Mouse (Mus musculus) CD8-positive naive resting alpha-beta T cell, adult 2 months (primary cell): ENCODE data around the gene 4930590J08Rik.

Experiments
- DNase-seq, 2 experiments: peaks; one replicate each; pipeline ENCODE4 v3.0.0; 2022; ENCODE audit warnings: low read depth in 2 of 2, low spot score in 2 of 2

4930590J08Rik gene

DNA sequence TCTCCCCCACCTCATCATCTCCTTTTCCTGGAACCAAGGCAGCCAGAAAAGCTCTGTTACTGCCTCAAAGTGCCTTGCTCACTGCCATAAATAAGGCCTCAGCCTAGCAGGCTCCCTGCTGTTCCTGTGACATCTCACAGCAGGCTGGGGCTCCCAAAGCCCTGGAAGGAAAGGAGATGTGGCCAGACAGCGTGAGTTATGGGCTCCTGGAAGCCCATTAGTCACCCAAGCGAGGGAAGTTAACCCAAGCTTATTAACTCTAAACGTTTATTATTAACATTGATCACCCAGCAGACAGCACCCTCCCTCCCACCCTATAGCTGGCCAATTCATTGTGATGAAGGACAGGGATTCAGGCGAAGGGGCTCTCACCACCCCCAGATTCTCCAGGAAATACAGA, 60.8 kb downstream of the 4930590J08Rik start:
- DNase-seq = no peak

DNA sequence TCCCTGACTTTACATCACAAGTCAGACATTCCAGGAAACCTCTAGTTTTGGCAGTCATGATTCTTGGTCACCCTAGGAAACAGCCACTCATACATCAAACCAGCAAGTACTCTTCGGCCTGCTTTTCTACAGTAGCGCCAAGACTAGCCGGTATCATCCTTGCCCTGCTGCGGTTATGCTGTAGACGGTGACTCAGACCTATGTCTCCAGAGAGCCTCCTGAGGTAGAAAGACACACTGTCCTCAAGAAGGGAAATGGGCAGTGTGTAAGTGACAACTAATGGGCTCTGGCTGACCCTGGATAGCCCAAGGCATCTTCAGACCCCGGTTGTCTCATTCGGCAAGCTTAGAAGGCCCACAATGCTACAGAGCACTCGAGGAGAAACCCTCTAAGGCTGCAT, 62.5 kb downstream of the 4930590J08Rik start:
- no peak for DNase-seq

DNA sequence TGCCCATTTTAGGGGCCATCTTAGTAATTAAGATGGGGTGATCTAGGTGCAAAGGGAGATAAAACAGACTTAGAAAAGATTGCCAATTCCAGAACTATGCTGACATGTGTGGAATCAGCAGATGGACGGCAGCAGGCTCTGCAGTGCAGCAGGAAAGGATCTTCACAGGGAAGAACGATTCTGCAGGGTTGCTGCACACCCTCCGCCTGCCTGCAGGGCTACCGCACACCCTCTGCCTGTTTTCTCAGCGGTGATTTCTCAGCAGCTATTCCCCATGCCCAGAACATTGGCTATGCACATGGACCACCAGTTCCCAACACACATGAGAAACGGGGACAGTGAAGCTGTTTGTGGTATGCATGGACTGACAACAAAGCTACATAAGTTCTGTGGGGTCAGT, 63.4 kb downstream of the 4930590J08Rik start:
- no peak for DNase-seq

DNA sequence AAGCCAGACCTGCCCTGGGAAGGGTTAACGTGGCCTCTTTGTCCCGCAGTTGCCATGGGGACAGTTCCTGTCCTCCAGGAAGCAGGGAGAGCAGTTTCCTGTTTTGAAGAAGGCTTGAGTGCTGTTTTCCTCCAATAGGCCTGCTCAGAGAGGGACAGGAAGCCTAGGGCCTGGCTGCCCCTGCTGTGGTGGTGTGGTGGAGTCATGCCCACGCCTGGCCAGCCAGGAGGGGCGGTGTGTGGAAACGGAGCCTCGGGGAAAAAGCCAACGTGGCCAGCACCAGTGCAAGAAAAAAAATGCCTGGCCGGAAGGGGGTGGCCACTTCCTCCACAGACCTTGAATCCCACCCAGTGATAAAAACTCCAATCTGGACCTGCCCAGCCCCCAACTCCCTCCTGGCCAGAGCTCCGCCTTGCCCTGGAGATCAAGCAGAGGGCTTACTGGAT, 69.6 kb downstream of the 4930590J08Rik start:
- no peak for DNase-seq

DNA sequence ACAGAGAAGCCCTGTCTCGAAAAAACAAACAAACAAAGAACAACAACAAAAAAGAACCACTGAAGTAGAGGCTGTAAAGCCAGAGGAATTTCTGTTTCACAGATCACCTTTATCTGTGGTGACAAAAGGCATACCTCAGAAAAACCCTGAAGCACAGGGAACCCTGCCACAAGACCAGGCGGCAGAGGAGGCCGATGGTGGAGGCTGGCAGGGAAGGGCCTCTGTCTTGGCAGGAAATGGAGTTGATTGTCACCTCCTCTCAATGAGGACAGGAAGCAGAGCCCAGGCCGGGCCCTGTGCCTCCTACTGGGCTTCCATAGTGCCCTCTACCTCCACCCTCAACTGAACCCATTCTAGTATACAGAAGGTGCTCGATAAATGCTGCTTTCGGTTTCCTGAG, 71.4 kb downstream of the 4930590J08Rik start:
- DNase-seq = no peak

DNA sequence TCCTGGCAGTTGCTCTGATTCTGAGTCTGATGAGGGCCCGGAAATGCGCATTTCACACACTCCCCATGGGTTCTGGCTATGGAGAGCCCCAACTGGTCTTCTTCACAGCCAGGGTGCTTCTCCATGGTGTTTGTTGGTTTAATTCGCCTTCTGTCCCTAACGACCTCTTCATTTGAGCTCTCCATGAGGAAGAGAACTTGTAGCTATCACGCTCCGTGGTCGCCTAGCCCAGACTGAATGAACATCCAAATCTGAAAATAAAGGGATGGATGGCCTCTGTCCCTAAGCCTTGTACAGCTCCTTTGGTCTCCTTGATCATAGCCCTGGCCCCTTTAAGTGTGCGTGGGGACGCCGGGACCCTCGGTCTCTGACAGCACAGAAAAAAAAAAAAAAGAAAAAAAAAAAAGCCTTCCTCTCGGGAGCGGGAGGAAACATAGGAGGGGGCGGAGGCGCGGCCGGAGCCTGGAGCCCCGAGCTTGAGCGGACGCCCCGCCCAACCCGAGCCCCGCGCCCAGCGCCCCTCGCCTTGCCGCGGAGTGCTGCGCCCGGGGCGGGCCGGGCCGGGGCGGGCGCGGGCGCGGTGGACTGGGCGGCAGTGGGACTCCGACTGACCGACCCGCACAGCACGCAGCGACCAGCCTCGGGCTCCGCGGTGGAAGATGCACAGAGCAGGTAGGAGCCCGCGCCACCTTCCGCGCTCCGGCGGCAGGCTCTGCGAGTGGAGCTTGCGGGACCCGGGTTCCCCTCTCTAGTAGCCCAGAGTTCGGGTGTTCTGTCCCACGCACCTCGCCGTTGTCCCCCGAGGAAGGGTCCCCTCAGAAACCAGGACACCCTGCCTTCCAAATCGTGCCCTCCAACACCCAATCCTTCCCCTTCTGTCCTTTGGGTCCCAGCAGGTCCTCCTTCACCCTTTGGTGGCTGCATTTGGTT, 76.0 kb downstream of the 4930590J08Rik start, which contains the start of gene Fgd5:
Gene Fgd5, plus strand, starts transcription at position 508 of the 930 bp plus-strand sequence.
- DNase-seq = no peak

DNA sequence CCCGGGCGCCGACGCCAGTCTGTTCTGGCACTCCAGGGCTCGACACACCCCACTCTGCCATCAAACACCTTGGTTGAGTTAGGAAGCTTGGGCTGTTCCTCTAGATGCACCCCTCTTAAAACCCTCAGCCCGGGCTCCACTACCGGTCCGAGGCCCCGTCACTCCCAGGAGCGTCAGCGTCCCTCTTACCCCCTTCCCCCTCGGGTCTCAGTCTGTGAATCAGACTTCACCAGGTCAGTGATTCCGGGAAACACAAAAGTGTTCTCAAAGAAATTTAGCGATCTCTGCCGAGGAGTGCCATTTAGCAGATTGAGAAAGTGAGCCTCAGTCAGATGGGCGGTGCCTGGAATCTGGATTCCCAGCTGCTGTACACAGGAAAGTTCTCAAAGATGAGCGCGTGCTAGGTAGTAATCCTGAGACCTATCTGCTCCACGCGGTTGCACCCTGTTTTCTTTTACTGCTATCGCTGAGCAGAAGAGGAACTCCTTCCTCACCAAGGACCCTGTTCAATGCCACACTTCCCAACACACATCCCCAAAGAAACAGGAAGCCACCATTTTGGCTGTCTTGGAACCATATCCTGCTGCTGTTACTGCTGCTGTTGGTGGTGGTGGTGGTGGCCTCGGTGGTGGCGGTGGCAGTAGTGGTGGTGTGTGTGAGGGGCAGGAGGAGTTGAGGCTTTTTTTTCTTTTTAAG, 76.8 kb downstream of the 4930590J08Rik start:
- DNase-seq = no peak

DNA sequence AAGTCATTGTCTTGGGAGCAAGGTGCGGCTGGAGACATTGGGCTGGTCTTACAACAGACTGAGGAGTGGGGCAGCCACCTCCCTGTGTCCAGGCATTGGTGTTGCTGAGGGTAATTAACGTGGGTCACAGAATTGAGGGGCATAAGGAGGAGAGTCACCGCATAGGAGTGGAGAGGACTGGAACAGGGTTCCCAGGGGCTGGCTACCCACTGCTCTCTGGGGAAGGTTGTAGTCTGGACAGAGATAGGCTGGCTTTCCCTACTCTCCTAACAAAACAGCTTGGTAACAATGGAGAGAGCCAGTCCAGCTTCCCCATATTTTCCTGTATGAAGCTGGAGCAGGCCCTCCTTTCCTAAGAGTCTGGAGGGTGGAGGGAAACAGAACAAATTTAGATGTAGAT, 77.4 kb downstream of the 4930590J08Rik start:
- DNase-seq = no peak

DNA sequence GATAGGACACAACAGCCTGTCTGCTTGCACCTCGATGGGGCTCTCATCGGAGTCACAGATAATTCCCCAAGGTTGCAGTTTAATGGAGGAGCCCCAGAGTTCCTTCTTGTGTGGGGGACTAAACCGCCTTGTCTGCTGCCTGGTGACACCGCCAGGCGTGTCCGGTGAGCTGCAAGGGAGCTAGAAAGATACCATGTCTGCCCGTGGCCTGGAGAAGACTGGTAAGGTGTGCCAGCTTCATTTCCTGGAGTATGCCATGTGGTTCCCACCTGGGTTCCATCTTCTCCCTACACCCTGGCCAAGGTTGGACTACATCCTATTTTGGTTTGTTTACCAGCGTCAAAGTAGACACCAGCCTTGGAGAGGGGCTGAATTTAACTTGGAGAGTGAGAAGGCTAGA, 87.5 kb downstream of the 4930590J08Rik start:
- no peak for DNase-seq

DNA sequence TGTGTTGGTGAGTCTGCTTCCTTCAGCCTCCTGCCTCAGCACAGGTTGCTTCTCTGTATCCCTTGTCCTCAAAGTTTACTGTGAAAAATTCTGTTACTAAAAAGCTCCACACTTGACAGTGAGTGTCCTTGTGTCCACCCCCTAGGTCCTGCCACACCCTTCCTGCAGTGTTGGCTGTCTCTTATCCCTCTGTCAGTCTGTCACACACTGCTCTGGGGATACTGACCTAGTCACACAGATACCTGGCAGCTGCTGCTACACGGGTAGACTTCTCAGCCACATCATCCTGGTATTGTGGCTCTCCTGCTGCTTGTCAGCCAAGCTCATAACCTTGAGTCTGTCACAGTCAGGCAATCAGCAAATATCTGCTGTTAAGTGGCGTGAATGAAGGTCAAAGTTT, 90.2 kb downstream of the 4930590J08Rik start:
- DNase-seq = no peak

DNA sequence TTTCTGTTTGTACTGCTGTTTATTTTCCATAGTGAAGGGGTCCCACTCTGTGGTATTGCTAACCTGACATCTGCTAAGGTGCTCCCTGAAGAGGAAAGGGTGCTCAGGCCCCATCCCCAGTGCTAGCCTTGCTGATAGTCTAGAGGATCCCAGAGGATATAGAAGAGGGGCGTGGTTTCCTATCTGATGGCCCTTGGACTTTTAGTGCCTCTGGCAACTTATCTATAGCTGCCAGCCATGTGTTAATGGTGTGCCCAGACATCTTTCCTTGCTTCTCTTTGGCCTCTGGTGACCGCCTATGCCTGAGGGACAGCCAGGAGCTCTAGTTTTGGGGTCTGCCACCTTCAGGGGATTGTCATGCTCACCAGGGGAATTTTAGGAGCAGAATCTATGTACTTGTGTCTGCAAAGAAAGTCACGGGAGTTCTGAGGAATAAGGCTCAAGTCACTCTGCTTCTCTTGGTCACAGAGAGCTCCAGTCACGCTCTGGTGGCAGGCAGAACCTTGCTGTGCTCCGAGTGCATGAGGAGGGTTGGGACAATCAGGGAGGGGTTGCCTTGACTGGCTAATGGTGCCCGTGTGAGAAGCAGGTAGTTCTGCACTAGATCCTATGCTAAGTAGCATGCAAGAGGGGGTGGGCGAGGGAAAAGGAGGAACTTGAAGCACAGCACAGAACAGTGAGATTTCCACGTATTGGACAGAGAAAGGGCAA, 91.3 kb downstream of the 4930590J08Rik start:
- no peak for DNase-seq

DNA sequence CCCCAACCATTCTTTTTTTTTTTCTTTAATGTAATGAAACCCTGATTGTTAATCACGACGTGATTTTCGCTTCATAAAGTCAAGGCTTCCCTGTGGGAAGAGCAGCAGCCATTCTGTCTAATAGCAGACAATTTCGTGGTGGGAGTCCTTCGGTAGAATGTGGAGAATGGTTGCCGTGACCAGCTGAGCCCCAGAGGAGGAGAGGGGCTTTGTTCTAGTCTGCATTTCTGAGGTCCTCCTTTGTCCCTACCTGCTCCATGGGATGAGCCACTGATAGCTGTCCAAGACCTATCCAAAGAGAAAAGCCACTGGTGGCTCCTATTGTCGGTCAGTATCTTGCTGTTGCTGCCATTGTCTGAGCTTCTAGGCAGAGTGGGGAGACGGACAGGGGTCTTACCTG, 93.5 kb downstream of the 4930590J08Rik start:
- DNase-seq = no peak
